Mouse (Mus musculus): ENCODE results near the gene Efcab6.
"Not testable (repeated sequence)": the region's sequence is repeated elsewhere in the genome, so short reads cannot be mapped to it uniquely, and the experiment has no call there.

- TF ChIP-seq CTCF, POLR2A (IDR thresholded peaks at IDR 0.05; ENCODE audit: extremely low read depth, insufficient read depth, low read length): not testable (repeated sequence)
These were observed 32.4 kb upstream of the Efcab6 start for GRCm38 (mm10) chr15:84097536-84097935.
